Mouse (Mus musculus): Measurements from ENCODE around the gene Pbx2. TPM values are rescaled to one million over a fixed set of nuclear protein-coding genes. Genes with fewer than 3 reads are reported as not detected.
A peak's percentile ranks its signal among the peaks of the same experiment; 100 is the strongest.

The Pbx2 gene
- polyA plus RNA-seq, 1 experiment: not detected

GRCm38 (mm10) chr17:34627943-34628643 is 37.0 kb downstream of the Pbx2 start, which contains the start of gene Ppt2:
Gene Ppt2 (minus strand): TSS chr17:34628510.
- Histone ChIP-seq H3K27ac (ENCODE audit: insufficient read depth, low read depth, low read length) (peak within 1 kb of the TSS; percentile 99), H3K4me1 (ENCODE audit: control insufficient read depth, insufficient read depth, low read length) (peaks cover 38% of the 10 kb centered on the region), H3K4me3 (ENCODE audit: insufficient read depth, low read depth, low read length) (peak within 1 kb of the TSS; percentile 89)
- 1% methylated on average over 29 of the region's 29 CpGs for whole genome bisulfite sequencing
- no peak for TF ChIP-seq POLR2A (IDR thresholded peaks at IDR 0.05; ENCODE audit: insufficient read depth, low read depth, low read length)
- TF ChIP-seq CTCF (IDR thresholded peaks at IDR 0.05; ENCODE audit: insufficient read depth, low read depth, low read length): no peak

GRCm38 (mm10) chr17:34628644-34628967 is 37.5 kb downstream of the Pbx2 start:
- Histone ChIP-seq H3K27ac (ENCODE audit: insufficient read depth, low read depth, low read length) (peak overlapping the region; percentile 99), H3K4me1 (ENCODE audit: control insufficient read depth, insufficient read depth, low read length) (peaks cover 42% of the 10 kb centered on the region), H3K4me3 (ENCODE audit: insufficient read depth, low read depth, low read length) (peak overlapping the region; percentile 89)
- 11% methylated on average over 5 of the region's 5 CpGs for WGBS
- TF ChIP-seq POLR2A (IDR thresholded peaks at IDR 0.05; ENCODE audit: insufficient read depth, low read depth, low read length) (no peak), CTCF (IDR thresholded peaks at IDR 0.05; ENCODE audit: insufficient read depth, low read depth, low read length) (no peak)

- Histone ChIP-seq H3K4me3 (ENCODE audit: insufficient read depth, low read depth, low read length) (peak within 1 kb of the TSS; percentile 89), H3K4me1 (ENCODE audit: control insufficient read depth, insufficient read depth, low read length) (peaks cover 43% of the 10 kb centered on the region), H3K27ac (ENCODE audit: insufficient read depth, low read depth, low read length) (peak within 1 kb of the TSS; percentile 99)
- 1% methylated on average over 16 of the region's 16 CpGs for WGBS
- 0 out of 2 replicates have a peak, but pooled peaks have one; percentile 14 for TF ChIP-seq POLR2A (IDR thresholded peaks at IDR 0.05; ENCODE audit: insufficient read depth, low read depth, low read length)
- TF ChIP-seq CTCF (IDR thresholded peaks at IDR 0.05; ENCODE audit: insufficient read depth, low read depth, low read length): no peak
These were observed 38.2 kb downstream of the Pbx2 start, which contains the start of gene Prrt1 for GRCm38 (mm10) chr17:34629221-34629751. Gene Prrt1 (plus strand): TSS chr17:34629533.

GRCm38 (mm10) chr17:34629796-34630603 is 38.9 kb downstream of the Pbx2 start:
- Histone ChIP-seq H3K27ac (ENCODE audit: insufficient read depth, low read depth, low read length) (peak overlapping the region; percentile 50), H3K4me3 (ENCODE audit: insufficient read depth, low read depth, low read length) (peak overlapping the region; percentile 89), H3K4me1 (ENCODE audit: control insufficient read depth, insufficient read depth, low read length) (peaks cover 43% of the 10 kb centered on the region)
- WGBS: 13% methylated on average over 12 of the region's 12 CpGs
- no peak for TF ChIP-seq POLR2A (IDR thresholded peaks at IDR 0.05; ENCODE audit: insufficient read depth, low read depth, low read length)
- TF ChIP-seq CTCF (IDR thresholded peaks at IDR 0.05; ENCODE audit: insufficient read depth, low read depth, low read length): no peak

GRCm38 (mm10) chr17:34630761-34631301 is 39.8 kb downstream of the Pbx2 start:
- Histone ChIP-seq H3K4me3 (ENCODE audit: insufficient read depth, low read depth, low read length) (peak overlapping the region; percentile 89), H3K27ac (ENCODE audit: insufficient read depth, low read depth, low read length) (peak overlapping the region; percentile 62; the same call in 1 of the 2 replicates), H3K4me1 (ENCODE audit: control insufficient read depth, insufficient read depth, low read length) (peaks cover 39% of the 10 kb centered on the region)
- TF ChIP-seq CTCF (IDR thresholded peaks at IDR 0.05; ENCODE audit: insufficient read depth, low read depth, low read length) (no peak), POLR2A (IDR thresholded peaks at IDR 0.05; ENCODE audit: insufficient read depth, low read depth, low read length) (no peak)
- 3% methylated on average over 48 of the region's 48 CpGs for WGBS

- Histone ChIP-seq H3K4me3 (ENCODE audit: insufficient read depth, low read depth, low read length) (peak overlapping the region; percentile 89), H3K27ac (ENCODE audit: insufficient read depth, low read depth, low read length) (peak overlapping the region; percentile 62), H3K4me1 (ENCODE audit: control insufficient read depth, insufficient read depth, low read length) (peaks cover 31% of the 10 kb centered on the region)
- TF ChIP-seq POLR2A (IDR thresholded peaks at IDR 0.05; ENCODE audit: insufficient read depth, low read depth, low read length): no peak
- no peak for TF ChIP-seq CTCF (IDR thresholded peaks at IDR 0.05; ENCODE audit: insufficient read depth, low read depth, low read length)
- 13% methylated on average over 12 of the region's 12 CpGs for WGBS
These were observed 40.6 kb downstream of the Pbx2 start for GRCm38 (mm10) chr17:34631647-34632046.

GRCm38 (mm10) chr17:34632261-34632691 is 41.2 kb downstream of the Pbx2 start:
- peak overlapping the region; percentile 52 for H3K27ac ChIP-seq (ENCODE audit: insufficient read depth, low read depth, low read length)
- peak overlapping the region; percentile 89 for H3K4me3 ChIP-seq (ENCODE audit: insufficient read depth, low read depth, low read length)
- peaks cover 30% of the 10 kb centered on the region for H3K4me1 ChIP-seq (ENCODE audit: control insufficient read depth, insufficient read depth, low read length)
- TF ChIP-seq CTCF (IDR thresholded peaks at IDR 0.05; ENCODE audit: insufficient read depth, low read depth, low read length): no peak
- TF ChIP-seq POLR2A (IDR thresholded peaks at IDR 0.05; ENCODE audit: insufficient read depth, low read depth, low read length): peak; percentile 62
- 2% methylated on average over 26 of the region's 26 CpGs for WGBS

GRCm38 (mm10) chr17:34635671-34636070 is 44.6 kb downstream of the Pbx2 start:
- Histone ChIP-seq H3K4me1 (ENCODE audit: control insufficient read depth, insufficient read depth, low read length) (peaks cover 23% of the 10 kb centered on the region), H3K27ac (ENCODE audit: insufficient read depth, low read depth, low read length) (no peak overlapping the region), H3K4me3 (ENCODE audit: insufficient read depth, low read depth, low read length) (no peak overlapping the region)
- WGBS: 79% methylated on average over 2 of the region's 2 CpGs
- TF ChIP-seq CTCF (IDR thresholded peaks at IDR 0.05; ENCODE audit: insufficient read depth, low read depth, low read length) (no peak), POLR2A (IDR thresholded peaks at IDR 0.05; ENCODE audit: insufficient read depth, low read depth, low read length) (no peak)
